Comparison of ENCODE assay signal across 17 mouse cellular contexts in genomic region chr9:74964866-74965384, GRCm38 (mm10). TPM values are rescaled to one million over a fixed set of nuclear protein-coding genes. Genes with fewer than 3 reads are reported as not detected.
DNase-seq lines count a peak whose midpoint lies in the region; ATAC-seq lines count a peak whose summit lies in the region.
"Had no signal": no experiment of that assay in that cellular context is flagged by ENCODE, and none has a peak within 500 bp of the region (broad histone marks: within the 10 kb centered on the region; RNA-seq: fewer than 3 reads in every experiment).

No protein-coding gene starts in this region.

- peak; percentile 97 to 98 for ATAC-seq in hematopoietic stem cell, adult 5-6 weeks (replicated peaks in 1 of 2; ENCODE audit: insufficient read depth in 1 of 2, low FRiP score in 2 of 2, low TSS enrichment in 1 of 2, low read depth in 1 of 2, poor library complexity in 2 of 2, severe bottlenecking in 2 of 2)
- ATAC-seq in neutrophil, adult 5-6 weeks (ENCODE audit: extremely low read depth, insufficient number of reproducible peaks, low FRiP score, poor library complexity, severe bottlenecking), result peak; percentile 97
- ATAC-seq: hindbrain, embryonic 16.5 days; liver, embryonic 12.5 days; lung, postnatal 0 days had no signal

- peak; percentile 95 for DNase-seq in A20 (ENCODE audit: low read depth, low spot score)
- DNase-seq in CD4-positive helper T cell, adult 2 months (ENCODE audit: low read depth, low spot score), result peak; percentile 23
- no peak for DNase-seq in gastrocnemius, postnatal 10 days
- DNase-seq in right cerebral cortex, postnatal 10 days (ENCODE audit: low spot score in 2 of 2), result no peak
- DNase-seq in testis, postnatal 10 days (ENCODE audit: low spot score), result no peak
- DNase-seq: adrenal gland, adult 2 months; cerebellum, adult 2 months; heart, adult 2 months; kidney, adult 18-20 months; kidney, postnatal 36 days; midbrain, embryonic 14.5 days; thymus, postnatal 4 days had no signal

RNA-seq across cellular contexts. Expression of gene Fam214a, which starts 12.2 kb away (rescaled TPM):
- 29.0 and 36.5 TPM in 2 replicates for total RNA-seq in hematopoietic stem cell, adult 5-6 weeks (2017)
- total RNA-seq in neutrophil, adult 5-6 weeks (2017), result 86.2 and 101 TPM in 2 replicates
- 10 to 100 TPM; 28.4 to 31.3 TPM for total RNA-seq in gastrocnemius, postnatal 10 days (2021)

Comparison
In these comparisons a context has a peak if more than half of its experiments do, and no peak if none do; other contexts are left out.
1. DNase-seq: peak in A20 (single experiment) and CD4-positive helper T cell, adult 2 months (single experiment); none in gastrocnemius, postnatal 10 days (single experiment), right cerebral cortex, postnatal 10 days (0 of 2) and testis, postnatal 10 days (single experiment).